Mouse (Mus musculus) midbrain, embryonic 10.5 days (tissue): ENCODE measurements around the gene Hvcn1. TPM values are rescaled to one million over a fixed set of nuclear protein-coding genes. Genes with fewer than 3 reads are reported as not detected.
A peak's percentile ranks its signal among the peaks of the same experiment; 100 is the strongest.

Experiments used
- DNase-seq: peaks from one replicate; pipeline ENCODE4 v3.0.0-alpha.2; 2017; ENCODE audit warnings: low spot score
- H3K27ac ChIP-seq: fragments of 300-500 bp; sonication (generic); replicated peaks from 2 replicates; pipeline ENCODE4 v1.5.1; 2016; ENCODE audit warnings: mild to moderate bottlenecking
- H3K27me3 ChIP-seq: fragments of 300-500 bp; sonication (generic); 2 replicates; pipeline ENCODE4 v1.6.1; 2016; ENCODE audit warnings: low read depth, mild to moderate bottlenecking; ENCODE audit not compliant: poor library complexity, severe bottlenecking
- H3K36me3 ChIP-seq: fragments of 300-500 bp; sonication (generic); 2 replicates; pipeline ENCODE4 v1.6.1; 2016; ENCODE audit warnings: mild to moderate bottlenecking, moderate library complexity
- H3K4me1 ChIP-seq: fragments of 300-500 bp; sonication (generic); 2 replicates; pipeline ENCODE4 v1.6.1; 2016
- H3K4me3 ChIP-seq: fragments of 300-500 bp; sonication (generic); 2 replicates; pipeline ENCODE4 v1.5.1; 2016; ENCODE audit warnings: mild to moderate bottlenecking, moderate library complexity
- H3K9me3 ChIP-seq: fragments of 300-500 bp; sonication (generic); replicated peaks from 2 replicates; pipeline ENCODE4 v1.6.1; 2016; ENCODE audit warnings: mild to moderate bottlenecking
- WGBS: fragments of 180-500 bp; shearing (Covaris S2); methylation state at CpG from one replicate; pipeline ENCODE4 v1.1.7; 2016; 5-methylcytosine and 5-hydroxymethylcytosine counted together
- polyA plus RNA-seq: library from polyadenylated mRNA; unstranded; fragments of >200 nt; fragmentation: Nextera tagmentation; extraction: Ambion mirVana; gene quantifications from 2 replicates; pipeline ENCODE4 v1.2.1, GENCODE M21; 2016

The Hvcn1 gene
- polyA plus RNA-seq, 1 experiment from 2014 or later, result 17.7 TPM

- under 1% methylated on average over 34 of the region's 34 CpGs for WGBS
- peaks cover 38% of the 10 kb centered on the region for H3K36me3 ChIP-seq
- H3K4me3 ChIP-seq, result peak overlapping the region; percentile 97
- peaks cover 35% of the 10 kb centered on the region for H3K4me1 ChIP-seq
- H3K27me3 ChIP-seq, result peaks cover 10% of the 10 kb centered on the region
- peak; percentile 55 for DNase-seq
- H3K27ac ChIP-seq, result peak overlapping the region; percentile 92
- peaks cover 3% of the 10 kb centered on the region; the same call in 1 of the 2 replicates for H3K9me3 ChIP-seq
Observed at GRCm38 (mm10) chr5:122285029-122285766, 78.6 kb downstream of the Hvcn1 start.

GRCm38 (mm10) chr5:122285767-122286150, 79.2 kb downstream of the Hvcn1 start:
- DNase-seq, result no peak
- Histone ChIP-seq H3K4me3 (peak overlapping the region; percentile 97), H3K27me3 (peaks cover 6% of the 10 kb centered on the region; the same call in 1 of the 2 replicates), H3K36me3 (peaks cover 38% of the 10 kb centered on the region), H3K4me1 (peaks cover 33% of the 10 kb centered on the region), H3K9me3 (peaks cover 3% of the 10 kb centered on the region; the same call in 1 of the 2 replicates), H3K27ac (no peak overlapping the region)
- 65% methylated on average over 7 of the region's 7 CpGs for WGBS

- Histone ChIP-seq H3K36me3 (peaks cover 38% of the 10 kb centered on the region), H3K9me3 (peaks cover 3% of the 10 kb centered on the region; the same call in 1 of the 2 replicates), H3K27ac (no peak overlapping the region), H3K4me3 (peak overlapping the region; percentile 97; the same call in 1 of the 2 replicates), H3K4me1 (peaks cover 34% of the 10 kb centered on the region), H3K27me3 (0 out of 2 replicates have a peak, but pooled peaks cover 2% of the 10 kb centered on the region)
- 90% methylated on average over 10 of the region's 10 CpGs for WGBS
- DNase-seq, result no peak
Observed at GRCm38 (mm10) chr5:122286191-122286590, 79.6 kb downstream of the Hvcn1 start.

- Histone ChIP-seq H3K4me3 (no peak overlapping the region), H3K36me3 (peaks cover 38% of the 10 kb centered on the region), H3K4me1 (peaks cover 40% of the 10 kb centered on the region), H3K27me3 (no peaks in the 10 kb centered on the region), H3K9me3 (peaks cover 3% of the 10 kb centered on the region; the same call in 1 of the 2 replicates), H3K27ac (no peak overlapping the region)
- DNase-seq, result no peak
- 96% methylated on average over 4 of the region's 4 CpGs for WGBS
Observed at GRCm38 (mm10) chr5:122287026-122287425, 80.4 kb downstream of the Hvcn1 start.

GRCm38 (mm10) chr5:122288147-122288811, 81.7 kb downstream of the Hvcn1 start:
- DNase-seq, result no peak
- Histone ChIP-seq H3K27me3 (no peaks in the 10 kb centered on the region), H3K36me3 (peaks cover 38% of the 10 kb centered on the region), H3K27ac (no peak overlapping the region), H3K4me3 (no peak overlapping the region), H3K4me1 (peaks cover 52% of the 10 kb centered on the region), H3K9me3 (peaks cover 3% of the 10 kb centered on the region; the same call in 1 of the 2 replicates)
- 86% methylated on average over 4 of the region's 4 CpGs for WGBS

- 65% methylated on average over 6 of the region's 6 CpGs for WGBS
- no peaks in the 10 kb centered on the region for H3K27me3 ChIP-seq
- no peak overlapping the region for H3K27ac ChIP-seq
- H3K9me3 ChIP-seq, result peaks cover 3% of the 10 kb centered on the region; the same call in 1 of the 2 replicates
- peaks cover 53% of the 10 kb centered on the region for H3K4me1 ChIP-seq
- H3K4me3 ChIP-seq, result no peak overlapping the region
- peaks cover 38% of the 10 kb centered on the region for H3K36me3 ChIP-seq
- DNase-seq, result no peak
Observed at GRCm38 (mm10) chr5:122291149-122291548, 84.5 kb downstream of the Hvcn1 start.

Other genes with a start within 250 kb of the Hvcn1 start
- 6.4 and 10.2 TPM in 2 replicates for gene Cux2, start 156.7 kb upstream of the Hvcn1 start, polyA plus RNA-seq
- 0.43 and 0.59 TPM in 2 replicates for gene Myl2, start 105.9 kb upstream of the Hvcn1 start, polyA plus RNA-seq
- not detected in 2 replicates for gene Ccdc63, start 66.0 kb upstream of the Hvcn1 start, polyA plus RNA-seq
- 320 and 339 TPM in 2 replicates for gene Ppp1cc, start 48.5 kb upstream of the Hvcn1 start, polyA plus RNA-seq
- 5.9 and 6.4 TPM in 2 replicates for gene Tctn1, start 57.7 kb downstream of the Hvcn1 start, polyA plus RNA-seq
- gene Pptc7, start 77.6 kb downstream of the Hvcn1 start, polyA plus RNA-seq, result 7.3 and 7.7 TPM in 2 replicates
- 9.5 and 11.5 TPM in 2 replicates for gene Rad9b, start 147.4 kb downstream of the Hvcn1 start, polyA plus RNA-seq
- 218 and 220 TPM in 2 replicates for gene Vps29, start 147.6 kb downstream of the Hvcn1 start, polyA plus RNA-seq
- gene Gpn3, start 165.1 kb downstream of the Hvcn1 start, polyA plus RNA-seq, result 76.9 and 82.9 TPM in 2 replicates
- gene Fam216a, start 165.6 kb downstream of the Hvcn1 start, polyA plus RNA-seq, result 85.5 and 98.8 TPM in 2 replicates
- 88.6 and 103 TPM in 2 replicates for gene Arpc3, start 185.1 kb downstream of the Hvcn1 start, polyA plus RNA-seq
- gene Anapc7, start 214.9 kb downstream of the Hvcn1 start, polyA plus RNA-seq, result 53.9 and 57.7 TPM in 2 replicates